Mouse (Mus musculus): Measurements from ENCODE around the gene Podxl2. TPM values are rescaled to one million over a fixed set of nuclear protein-coding genes. Genes with fewer than 3 reads are reported as not detected.

The Podxl2 gene
- polyA plus RNA-seq, 1 experiment from 2014 or later: 56.7 TPM

GRCm38 (mm10) chr6:88879471-88879870 is 4.6 kb upstream of the Podxl2 start:
- ATAC-seq (ENCODE audit: insufficient read depth) (no peak), DNase-seq (no peak)
- H3K27ac ChIP-seq (ENCODE audit: low read depth): no peak overlapping the region
- H3K9ac ChIP-seq: no peak overlapping the region
- peaks cover 38% of the 10 kb centered on the region for H3K36me3 ChIP-seq (ENCODE audit: insufficient read depth)
- peaks cover 1% of the 10 kb centered on the region; the same call in 1 of the 2 replicates for H3K27me3 ChIP-seq (ENCODE audit: insufficient read depth, low read length)
- WGBS: 59% methylated on average over 4 of the region's 4 CpGs
- no peak overlapping the region for H3K4me2 ChIP-seq
- no peak overlapping the region for H3K4me3 ChIP-seq (ENCODE audit: low read depth, low read length)
- H3K4me1 ChIP-seq (ENCODE audit: insufficient read depth): no peaks in the 10 kb centered on the region; the same call in 1 of the 2 replicates
- TF ChIP-seq CTCF (IDR thresholded peaks at IDR 0.05; ENCODE audit: low read depth): peak; percentile 32; the same call in 1 of the 2 replicates
- no peaks in the 10 kb centered on the region for H3K9me3 ChIP-seq (ENCODE audit: low read depth, low read length)

GRCm38 (mm10) chr6:88873965-88874867 is 628 bp downstream of the Podxl2 start:
- Histone ChIP-seq H3K27ac (ENCODE audit: low read depth) (no peak overlapping the region), H3K4me2 (peak overlapping the region; percentile 99), H3K4me3 (ENCODE audit: low read depth, low read length) (peak overlapping the region; percentile 76), H3K9me3 (ENCODE audit: low read depth, low read length) (no peaks in the 10 kb centered on the region), H3K36me3 (ENCODE audit: insufficient read depth) (no peaks in the 10 kb centered on the region), H3K9ac (peak overlapping the region; percentile 73), H3K4me1 (ENCODE audit: insufficient read depth) (no peaks in the 10 kb centered on the region; the same call in 1 of the 2 replicates), H3K27me3 (ENCODE audit: insufficient read depth, low read length) (peaks cover 10% of the 10 kb centered on the region; the same call in 1 of the 2 replicates)
- DNase-seq (peak; percentile 34), ATAC-seq (ENCODE audit: insufficient read depth) (peak; percentile 20)
- 2% methylated on average over 63 of the region's 74 CpGs for WGBS
- no peak for TF ChIP-seq CTCF (IDR thresholded peaks at IDR 0.05; ENCODE audit: low read depth)

GRCm38 (mm10) chr6:88872811-88873210 is 2.0 kb downstream of the Podxl2 start:
- Histone ChIP-seq H3K27ac (ENCODE audit: low read depth) (no peak overlapping the region), H3K4me2 (peak overlapping the region; percentile 99; the same call in 1 of the 2 replicates), H3K9ac (no peak overlapping the region), H3K4me3 (ENCODE audit: low read depth, low read length) (no peak overlapping the region), H3K9me3 (ENCODE audit: low read depth, low read length) (no peaks in the 10 kb centered on the region), H3K27me3 (ENCODE audit: insufficient read depth, low read length) (peaks cover 10% of the 10 kb centered on the region; the same call in 1 of the 2 replicates), H3K4me1 (ENCODE audit: insufficient read depth) (no peaks in the 10 kb centered on the region; the same call in 1 of the 2 replicates), H3K36me3 (ENCODE audit: insufficient read depth) (no peaks in the 10 kb centered on the region)
- WGBS: 36% methylated on average over 7 of the region's 7 CpGs
- no peak for TF ChIP-seq CTCF (IDR thresholded peaks at IDR 0.05; ENCODE audit: low read depth)
- DNase-seq (no peak), ATAC-seq (ENCODE audit: insufficient read depth) (no peak)

GRCm38 (mm10) chr6:88871546-88871945 is 3.3 kb downstream of the Podxl2 start:
- ATAC-seq (ENCODE audit: insufficient read depth) (no peak), DNase-seq (peak; percentile 75)
- no peaks in the 10 kb centered on the region; the same call in 1 of the 2 replicates for H3K4me1 ChIP-seq (ENCODE audit: insufficient read depth)
- no peak overlapping the region for H3K4me2 ChIP-seq
- H3K4me3 ChIP-seq (ENCODE audit: low read depth, low read length): no peak overlapping the region
- TF ChIP-seq CTCF (IDR thresholded peaks at IDR 0.05; ENCODE audit: low read depth): no peak
- no peaks in the 10 kb centered on the region for H3K9me3 ChIP-seq (ENCODE audit: low read depth, low read length)
- 22% methylated on average over 8 of the region's 8 CpGs for WGBS
- H3K27ac ChIP-seq (ENCODE audit: low read depth): no peak overlapping the region
- H3K36me3 ChIP-seq (ENCODE audit: insufficient read depth): no peaks in the 10 kb centered on the region
- H3K9ac ChIP-seq: no peak overlapping the region
- H3K27me3 ChIP-seq (ENCODE audit: insufficient read depth, low read length): peaks cover 10% of the 10 kb centered on the region; the same call in 1 of the 2 replicates

- no peaks in the 10 kb centered on the region for H3K9me3 ChIP-seq (ENCODE audit: low read depth, low read length)
- H3K9ac ChIP-seq: no peak overlapping the region
- H3K4me3 ChIP-seq (ENCODE audit: low read depth, low read length): no peak overlapping the region
- ATAC-seq (ENCODE audit: insufficient read depth) (no peak), DNase-seq (peak; percentile 46)
- WGBS: 57% methylated on average over 4 of the region's 4 CpGs
- H3K27me3 ChIP-seq (ENCODE audit: insufficient read depth, low read length): peaks cover 10% of the 10 kb centered on the region; the same call in 1 of the 2 replicates
- H3K27ac ChIP-seq (ENCODE audit: low read depth): no peak overlapping the region
- no peaks in the 10 kb centered on the region; the same call in 1 of the 2 replicates for H3K4me1 ChIP-seq (ENCODE audit: insufficient read depth)
- no peaks in the 10 kb centered on the region for H3K36me3 ChIP-seq (ENCODE audit: insufficient read depth)
- no peak for TF ChIP-seq CTCF (IDR thresholded peaks at IDR 0.05; ENCODE audit: low read depth)
- no peak overlapping the region for H3K4me2 ChIP-seq
Observed at GRCm38 (mm10) chr6:88870594-88870993, 4.2 kb downstream of the Podxl2 start.

- no peak overlapping the region for H3K27ac ChIP-seq (ENCODE audit: low read depth)
- TF ChIP-seq CTCF (IDR thresholded peaks at IDR 0.05; ENCODE audit: low read depth): no peak
Observed at GRCm38 (mm10) chr6:88869459-88869858, 5.4 kb downstream of the Podxl2 start.

GRCm38 (mm10) chr6:88865704-88866103 is 9.1 kb downstream of the Podxl2 start:
- Histone ChIP-seq H3K36me3 (ENCODE audit: insufficient read depth) (peaks cover 16% of the 10 kb centered on the region), H3K4me3 (ENCODE audit: low read depth, low read length) (no peak overlapping the region), H3K27me3 (ENCODE audit: insufficient read depth, low read length) (no peaks in the 10 kb centered on the region), H3K4me2 (no peak overlapping the region), H3K4me1 (ENCODE audit: insufficient read depth) (no peaks in the 10 kb centered on the region), H3K9me3 (ENCODE audit: low read depth, low read length) (no peaks in the 10 kb centered on the region), H3K27ac (ENCODE audit: low read depth) (no peak overlapping the region), H3K9ac (no peak overlapping the region)
- TF ChIP-seq CTCF (IDR thresholded peaks at IDR 0.05; ENCODE audit: low read depth): no peak
- ATAC-seq (ENCODE audit: insufficient read depth): no peak
- DNase-seq: no peak
- WGBS: 85% methylated on average over 7 of the region's 7 CpGs

More at GRCm38 (mm10) chr6:88869459-88869858, 5.4 kb downstream of the Podxl2 start:
- H3K4me1 ChIP-seq (ENCODE audit: insufficient read depth): no peaks in the 10 kb centered on the region; the same call in 1 of the 2 replicates
- no peak overlapping the region for H3K9ac ChIP-seq
- DNase-seq: no peak
- H3K9me3 ChIP-seq (ENCODE audit: low read depth, low read length): no peaks in the 10 kb centered on the region
- peaks cover 9% of the 10 kb centered on the region; the same call in 1 of the 2 replicates for H3K27me3 ChIP-seq (ENCODE audit: insufficient read depth, low read length)
- WGBS: 90% methylated on average over 7 of the region's 7 CpGs
- H3K36me3 ChIP-seq (ENCODE audit: insufficient read depth): peaks cover 4% of the 10 kb centered on the region; the same call in 1 of the 2 replicates
- no peak overlapping the region for H3K4me3 ChIP-seq (ENCODE audit: low read depth, low read length)
- no peak for ATAC-seq (ENCODE audit: insufficient read depth)
- H3K4me2 ChIP-seq: no peak overlapping the region
